Mouse (Mus musculus) limb, embryonic 14.5 days (tissue): ENCODE data around the gene Ptpre. TPM values are rescaled to one million over a fixed set of nuclear protein-coding genes. Genes with fewer than 3 reads are reported as not detected.

Experiments used
- ATAC-seq: fragments of 200-750 bp; cut with Nextera tagmentation; 2 replicates; pipeline ENCODE4 v1.8.0; 2017; ENCODE audit warnings: low read depth, moderate number of reproducible peaks, moderate TSS enrichment; ENCODE audit not compliant: low FRiP score
- DNase-seq: peaks from one replicate; pipeline ENCODE4 v3.0.0-alpha.2; 2015; ENCODE audit warnings: low spot score
- H3K27ac ChIP-seq: fragments of 300-500 bp; sonication (generic); replicated peaks from 2 replicates; pipeline ENCODE4 v1.5.1; 2014; ENCODE audit warnings: low read depth, mild to moderate bottlenecking, low read length, moderate library complexity, mixed read lengths
- H3K27me3 ChIP-seq: fragments of 300-500 bp; sonication (generic); 2 replicates; pipeline ENCODE4 v1.6.1; 2014; ENCODE audit warnings: low read length, mixed read lengths; ENCODE audit not compliant: control insufficient read depth, insufficient read depth
- H3K36me3 ChIP-seq: fragments of 300-500 bp; sonication (generic); 2 replicates; pipeline ENCODE4 v1.6.1; 2014; ENCODE audit warnings: mild to moderate bottlenecking, low read length, moderate library complexity, mixed read lengths; ENCODE audit not compliant: control insufficient read depth, insufficient read depth
- H3K4me1 ChIP-seq: fragments of 300-500 bp; sonication (generic); 2 replicates; pipeline ENCODE4 v1.6.1; 2014; ENCODE audit warnings: antibody characterized with exemption, low read length, mixed read lengths; ENCODE audit not compliant: control insufficient read depth, insufficient read depth
- H3K4me2 ChIP-seq: fragments of 300-500 bp; sonication (generic); replicated peaks from 2 replicates; pipeline ENCODE4 v1.6.1; 2014; ENCODE audit warnings: low read depth, mild to moderate bottlenecking, low read length, moderate library complexity; ENCODE audit not compliant: severe bottlenecking
- H3K4me3 ChIP-seq: fragments of 300-500 bp; sonication (generic); replicated peaks from 2 replicates; pipeline ENCODE4 v1.5.1; 2014; ENCODE audit warnings: low read length
- H3K9ac ChIP-seq: fragments of 300-500 bp; sonication (generic); 2 replicates; pipeline ENCODE4 v1.6.1; 2014; ENCODE audit warnings: mild to moderate bottlenecking, low read depth, low read length, moderate library complexity; ENCODE audit not compliant: severe bottlenecking
- H3K9me3 ChIP-seq: fragments of 300-500 bp; sonication (generic); 2 replicates; pipeline ENCODE4 v1.6.1; 2016; ENCODE audit warnings: low read length; ENCODE audit not compliant: control insufficient read depth
- POLR2A ChIP-seq: fragments of 200-500 bp; IDR thresholded peaks from 2 replicates; pipeline ENCODE4 v1.8.0; 2012; ENCODE audit warnings: inconsistent platforms, mild to moderate bottlenecking, moderate library complexity, borderline replicate concordance; ENCODE audit not compliant: insufficient read depth, insufficient read length; ENCODE audit errors: extremely low read depth
- WGBS: fragments of 180-500 bp; shearing (Covaris S2); extraction: QIAGEN DNeasy Blood & Tissue Kit; methylation state at CpG from one replicate; pipeline ENCODE4 v1.1.7; 2014; 5-methylcytosine and 5-hydroxymethylcytosine counted together
- polyA plus RNA-seq, 2 experiments: library from polyadenylated mRNA; depleted of rRNA in 1 of 2; stranded (reverse) in 1 of 2; unstranded in 1 of 2; fragments of >200 nt; fragmentation: Nextera tagmentation in 1 of 2; extraction: Ambion mirVana in 1 of 2; gene quantifications; 2 replicates each; pipeline versions ENCODE4 v1.2.1 to v1.2.3; 2012 to 2014

Gene Ptpre
- polyA plus RNA-seq, 2 experiments = 3.0 to 3.6 TPM

DNA sequence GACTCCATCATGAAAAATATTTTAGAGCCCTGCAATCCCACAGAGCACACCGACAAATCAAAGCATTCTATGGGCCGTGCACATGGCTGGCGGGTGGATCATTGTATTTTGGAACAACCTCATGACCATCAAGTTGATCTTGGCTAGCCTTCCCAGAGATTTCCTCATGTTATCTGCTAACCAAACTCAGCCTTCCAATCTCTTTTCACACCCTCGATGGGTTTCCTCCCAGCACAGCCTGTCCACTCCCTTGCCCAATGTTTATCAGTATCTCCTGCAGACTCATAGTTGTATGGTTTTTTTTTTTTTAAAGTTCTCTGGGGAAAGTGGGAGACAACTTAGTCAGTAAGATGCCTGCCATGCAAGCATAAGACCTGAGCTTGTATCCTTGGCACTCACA lies 70.9 kb downstream of the Ptpre start:
- Histone ChIP-seq H3K27ac (no peak overlapping the region), H3K9ac (no peak overlapping the region), H3K27me3 (no peaks in the 10 kb centered on the region), H3K4me2 (no peak overlapping the region), H3K9me3 (no peaks in the 10 kb centered on the region), H3K4me1 (peaks cover 6% of the 10 kb centered on the region), H3K4me3 (no peak overlapping the region), H3K36me3 (no peaks in the 10 kb centered on the region)
- no peak for ATAC-seq
- no peak for TF ChIP-seq POLR2A
- DNase-seq = no peak
- 90% methylated on average over 4 of the region's 4 CpGs for WGBS

DNA sequence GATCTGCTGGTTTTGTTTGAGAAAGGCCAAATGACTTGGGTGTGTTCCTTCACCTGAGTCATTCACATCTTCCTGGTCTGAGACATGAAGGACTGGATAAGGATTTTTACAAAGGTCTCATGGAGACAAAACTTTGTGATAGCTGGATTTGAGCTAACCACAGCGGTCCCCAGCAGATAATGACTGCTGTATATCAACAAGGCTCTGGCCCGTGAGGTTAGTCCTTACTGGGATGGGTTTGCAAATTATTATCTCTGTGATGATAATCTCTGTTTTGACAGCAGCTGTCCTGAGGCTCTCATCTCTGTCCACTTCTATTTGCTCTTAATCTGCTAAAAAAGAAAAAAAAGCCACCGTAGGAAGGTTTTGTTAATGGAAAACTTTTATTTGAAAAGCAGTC lies 71.7 kb downstream of the Ptpre start:
- H3K27me3 ChIP-seq = no peaks in the 10 kb centered on the region
- no peak overlapping the region for H3K9ac ChIP-seq
- no peak overlapping the region for H3K27ac ChIP-seq
- ATAC-seq (no peak), DNase-seq (no peak)
- H3K9me3 ChIP-seq = no peaks in the 10 kb centered on the region
- TF ChIP-seq POLR2A = no peak
- no peaks in the 10 kb centered on the region for H3K36me3 ChIP-seq
- 51% methylated on average over 3 of the region's 3 CpGs for WGBS
- peaks cover 6% of the 10 kb centered on the region for H3K4me1 ChIP-seq
- no peak overlapping the region for H3K4me3 ChIP-seq
- no peak overlapping the region for H3K4me2 ChIP-seq

DNA sequence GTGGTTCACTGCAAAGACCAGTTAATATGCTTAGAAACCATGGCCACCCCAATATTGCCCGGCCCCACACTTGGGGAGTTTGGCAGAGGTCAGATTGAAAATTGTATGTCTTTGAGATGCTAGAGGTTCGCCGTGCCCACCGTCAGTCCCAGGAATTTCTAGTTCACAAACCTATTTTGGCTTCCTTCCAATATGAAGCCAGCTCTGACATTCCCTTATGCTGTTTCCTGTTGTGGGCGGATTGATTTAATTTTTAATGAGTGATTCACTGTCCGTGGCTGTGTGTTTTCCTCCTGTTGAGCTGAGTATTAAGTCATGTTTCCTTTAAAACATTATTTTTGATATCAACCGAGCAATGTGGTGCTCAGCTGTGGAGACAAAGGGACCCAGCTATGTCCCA lies 72.4 kb downstream of the Ptpre start:
- Histone ChIP-seq H3K27me3 (no peaks in the 10 kb centered on the region), H3K4me1 (peaks cover 6% of the 10 kb centered on the region), H3K9ac (no peak overlapping the region), H3K27ac (no peak overlapping the region), H3K9me3 (no peaks in the 10 kb centered on the region), H3K4me2 (no peak overlapping the region), H3K4me3 (no peak overlapping the region), H3K36me3 (no peaks in the 10 kb centered on the region)
- DNase-seq = no peak
- 49% methylated on average over 7 of the region's 7 CpGs for WGBS
- TF ChIP-seq POLR2A = no peak
- ATAC-seq = no peak

DNA sequence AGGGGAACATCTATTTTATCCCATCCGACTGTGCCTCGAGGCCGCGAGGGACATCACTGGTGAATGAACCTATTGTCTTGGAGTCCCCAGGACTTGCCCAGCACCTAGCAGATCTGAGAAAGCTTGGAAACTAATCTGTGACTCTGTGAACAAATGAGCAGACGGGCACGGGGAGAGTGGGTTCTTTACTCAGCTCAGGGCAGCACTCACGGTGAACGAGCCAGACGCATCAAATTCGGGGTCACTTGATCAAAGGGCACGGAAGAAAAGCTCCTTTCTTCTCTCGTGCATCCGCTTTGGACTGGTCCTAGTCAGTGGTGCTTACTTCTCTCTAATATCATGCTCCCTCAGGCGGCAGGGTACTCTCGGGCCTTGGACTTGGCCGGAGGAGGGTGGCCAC lies 75.0 kb downstream of the Ptpre start:
- 84% methylated on average over 16 of the region's 16 CpGs for WGBS
- no peak for TF ChIP-seq POLR2A
- ATAC-seq (no peak), DNase-seq (no peak)
- no peaks in the 10 kb centered on the region for H3K27me3 ChIP-seq
- no peak overlapping the region for H3K9ac ChIP-seq
- H3K9me3 ChIP-seq = no peaks in the 10 kb centered on the region
- no peak overlapping the region for H3K27ac ChIP-seq
- no peak overlapping the region for H3K4me2 ChIP-seq
- H3K4me1 ChIP-seq = peaks cover 6% of the 10 kb centered on the region
- no peak overlapping the region for H3K4me3 ChIP-seq
- H3K36me3 ChIP-seq = no peaks in the 10 kb centered on the region

DNA sequence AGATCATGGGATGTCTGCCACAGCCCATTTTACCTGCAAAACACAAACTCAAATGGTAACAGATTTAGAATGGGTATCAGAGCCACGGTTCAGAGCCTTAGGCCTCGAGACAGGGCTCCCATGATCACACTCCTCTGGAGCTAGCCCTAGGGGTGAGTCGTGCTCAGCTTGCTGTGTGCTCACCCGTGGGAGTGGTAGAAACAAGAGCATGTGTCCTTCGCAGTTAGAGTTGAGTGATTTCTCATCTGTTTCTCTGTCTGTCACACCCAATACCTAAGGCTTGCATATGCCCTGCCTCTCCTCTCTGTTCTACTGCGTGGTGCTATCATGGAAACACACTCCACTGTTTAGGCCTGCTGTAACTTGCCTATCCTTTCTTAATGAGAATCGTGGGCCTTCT lies 75.5 kb downstream of the Ptpre start:
- ATAC-seq (no peak), DNase-seq (no peak)
- peaks cover 6% of the 10 kb centered on the region for H3K4me1 ChIP-seq
- no peak for TF ChIP-seq POLR2A
- H3K4me2 ChIP-seq = no peak overlapping the region
- H3K27ac ChIP-seq = no peak overlapping the region
- no peaks in the 10 kb centered on the region for H3K9me3 ChIP-seq
- no peak overlapping the region for H3K4me3 ChIP-seq
- no peak overlapping the region for H3K9ac ChIP-seq
- no peaks in the 10 kb centered on the region for H3K36me3 ChIP-seq
- WGBS = 59% methylated on average over 7 of the region's 7 CpGs
- no peaks in the 10 kb centered on the region for H3K27me3 ChIP-seq

DNA sequence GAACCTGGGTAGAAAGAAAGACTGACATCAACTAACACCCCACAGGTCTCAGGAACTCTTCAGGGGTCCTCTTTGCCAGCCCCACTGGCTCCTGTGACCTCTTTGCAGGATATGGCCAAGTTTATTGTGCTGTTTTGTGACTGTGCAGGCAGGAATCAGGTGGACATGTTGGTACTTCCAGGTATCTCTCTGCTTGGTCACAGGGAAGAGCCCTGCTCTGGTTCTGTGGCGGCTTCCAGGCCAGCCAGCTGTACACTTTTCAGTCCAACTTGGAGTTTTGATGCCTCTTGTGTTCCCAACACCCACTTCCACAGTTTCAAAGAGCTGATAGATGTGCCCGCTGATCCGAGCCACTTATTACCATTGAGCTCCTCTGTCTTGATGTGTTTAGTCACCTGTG lies 76.1 kb downstream of the Ptpre start:
- no peaks in the 10 kb centered on the region for H3K27me3 ChIP-seq
- TF ChIP-seq POLR2A = no peak

More for the DNA sequence above, 76.1 kb downstream of the Ptpre start:
- no peak for DNase-seq
- ATAC-seq = no peak
- Histone ChIP-seq H3K9ac (no peak overlapping the region), H3K4me1 (peaks cover 6% of the 10 kb centered on the region), H3K4me2 (no peak overlapping the region), H3K36me3 (no peaks in the 10 kb centered on the region), H3K27ac (no peak overlapping the region), H3K4me3 (no peak overlapping the region), H3K9me3 (no peaks in the 10 kb centered on the region)
- 90% methylated on average over 3 of the region's 3 CpGs for WGBS
